In genomic region chr1:42474197-42474596, GRCm38 (mm10) we compare ENCODE assay signal across 13 mouse cellular contexts.
"Had no signal": no experiment of that assay in that cellular context is flagged by ENCODE, and none has a peak within 500 bp of the region (broad histone marks: within the 10 kb centered on the region; RNA-seq: fewer than 3 reads in every experiment).

No protein-coding gene starts in this region.

- H3K4me1 ChIP-seq: liver, embryonic 15.5 days had no signal

- H3K4me2 ChIP-seq: limb, embryonic 12.5 days; liver, embryonic 11.5 days; liver, embryonic 15.5 days; midbrain, embryonic 15.5 days; neural tube, embryonic 12.5 days had no signal

- DNase-seq: kidney, adult 11 months; kidney, postnatal 10 days; kidney, postnatal 4 days; lung, adult 2 months; lung, postnatal 36 days; thymus, postnatal 14 days had no signal

- H3K36me3 ChIP-seq: limb, embryonic 12.5 days; liver, embryonic 15.5 days; midbrain, embryonic 15.5 days; neural tube, embryonic 12.5 days had no signal

- H3K9me3 ChIP-seq: limb, embryonic 12.5 days; liver, embryonic 15.5 days; midbrain, embryonic 15.5 days; neural tube, embryonic 12.5 days had no signal

- H3K27ac ChIP-seq: limb, embryonic 12.5 days; liver, embryonic 15.5 days; midbrain, embryonic 15.5 days; neural tube, embryonic 12.5 days; stomach, postnatal 0 days had no signal

- H3K27me3 ChIP-seq: limb, embryonic 12.5 days; liver, embryonic 15.5 days; midbrain, embryonic 15.5 days; neural tube, embryonic 12.5 days had no signal

- H3K9ac ChIP-seq: limb, embryonic 12.5 days; liver, embryonic 15.5 days; midbrain, embryonic 15.5 days; neural tube, embryonic 12.5 days had no signal

- ATAC-seq: lung, postnatal 0 days; midbrain, embryonic 15.5 days had no signal

- H3K4me3 ChIP-seq: limb, embryonic 12.5 days; liver, embryonic 15.5 days; midbrain, embryonic 15.5 days; neural tube, embryonic 12.5 days had no signal
